ENCODE assay signal across 19 mouse cellular contexts in genomic region chr1:20653513-20654506, GRCm38 (mm10). TPM values are rescaled to one million over a fixed set of nuclear protein-coding genes. Genes with fewer than 3 reads are reported as not detected.
DNase-seq lines count a peak whose midpoint lies in the region; ATAC-seq and TF ChIP-seq lines count a peak whose summit lies in the region.
"Had no signal": no experiment of that assay in that cellular context is flagged by ENCODE, and none has a peak within 500 bp of the region (broad histone marks: within the 10 kb centered on the region; RNA-seq: fewer than 3 reads in every experiment).

No protein-coding gene starts in this region.

- 40% methylated on average over 6 of the region's 6 CpGs for WGBS in lung, embryonic 15.5 days
- 24% methylated on average over 6 of the region's 6 CpGs for WGBS in kidney, adult 2 months
- 33% methylated on average over 6 of the region's 6 CpGs for WGBS in kidney, embryonic 16.5 days

- H3K4me1 ChIP-seq in lung, embryonic 15.5 days: no peaks in the 10 kb centered on the region
- H3K4me1 ChIP-seq in kidney, adult 2 months (ENCODE audit: control insufficient read depth, insufficient read depth, low read length): peaks cover 20% of the 10 kb centered on the region
- peaks cover 12% of the 10 kb centered on the region; the same call in 1 of the 2 replicates for H3K4me1 ChIP-seq in kidney, embryonic 16.5 days (ENCODE audit: insufficient read depth, low read length)
- H3K4me1 ChIP-seq: embryonic facial prominence, embryonic 15.5 days; heart, embryonic 10.5 days; neural tube, embryonic 12.5 days had no signal

- intact Hi-C loops in left cerebral cortex, postnatal 10 days (cut with DNase I): no loop called here

- H3K79me2 ChIP-seq in myocyte (ENCODE audit: control insufficient read depth, insufficient read depth): no peaks in the 10 kb centered on the region

- H3K4me3 ChIP-seq in lung, embryonic 15.5 days: no peak overlapping the region
- H3K4me3 ChIP-seq in kidney, adult 2 months (ENCODE audit: insufficient read depth, low read depth, low read length): no peak overlapping the region
- no peak overlapping the region for H3K4me3 ChIP-seq in kidney, embryonic 16.5 days (ENCODE audit: low read length)
- no peak overlapping the region for H3K4me3 ChIP-seq in myocyte
- H3K4me3 ChIP-seq: embryonic facial prominence, embryonic 15.5 days; heart, embryonic 10.5 days; layer of hippocampus, adult 2 months; neural tube, embryonic 12.5 days had no signal

- no peak overlapping the region for H3ac ChIP-seq in myocyte (ENCODE audit: control insufficient read depth, insufficient read length)

- no peak overlapping the region for H3K4me2 ChIP-seq in lung, embryonic 15.5 days
- H3K4me2 ChIP-seq in kidney, embryonic 16.5 days (replicated peaks; ENCODE audit: low read depth, low read length): peak overlapping the region; percentile 10; the same call in 1 of the 2 replicates
- peak overlapping the region; percentile 48 for H3K4me2 ChIP-seq in myocyte (ENCODE audit: low read depth)
- H3K4me2 ChIP-seq: embryonic facial prominence, embryonic 15.5 days; neural tube, embryonic 12.5 days had no signal

- no peaks in the 10 kb centered on the region for H3K9me3 ChIP-seq in lung, embryonic 15.5 days
- H3K9me3 ChIP-seq in kidney, embryonic 16.5 days (ENCODE audit: low read length): no peaks in the 10 kb centered on the region
- H3K9me3 ChIP-seq: embryonic facial prominence, embryonic 15.5 days; heart, embryonic 10.5 days; neural tube, embryonic 12.5 days had no signal

- TF ChIP-seq POLR2A in kidney, adult 2 months (IDR thresholded peaks at IDR 0.05; ENCODE audit: low read depth, low read length): no peak
- TF ChIP-seq POLR2A in myocyte (IDR thresholded peaks at IDR 0.05; ENCODE audit: insufficient read length, low read depth): no peak

- ATAC-seq in lung, embryonic 15.5 days (ENCODE audit: borderline replicate concordance, extremely low read depth, low FRiP score, low TSS enrichment): no peak
- ATAC-seq in kidney, embryonic 16.5 days (ENCODE audit: low FRiP score, low TSS enrichment): peak; percentile 90

- no peak for TF ChIP-seq CTCF in kidney, adult 2 months (conservative IDR thresholded peaks at IDR 0.05; ENCODE audit: insufficient read depth, insufficient read length, low read depth, low read length)

- H3K27ac ChIP-seq in lung, embryonic 15.5 days: peak overlapping the region; percentile 44; the same call in 1 of the 2 replicates
- peak overlapping the region; percentile 100 for H3K27ac ChIP-seq in kidney, adult 2 months (ENCODE audit: insufficient read depth, low read depth, low read length)
- peak overlapping the region; percentile 95 for H3K27ac ChIP-seq in kidney, embryonic 16.5 days (ENCODE audit: low read length)
- H3K27ac ChIP-seq: embryonic facial prominence, embryonic 15.5 days; heart, embryonic 10.5 days; layer of hippocampus, adult 2 months; liver, embryonic 14.5 days; neural tube, embryonic 12.5 days had no signal

- no peaks in the 10 kb centered on the region for H3K27me3 ChIP-seq in lung, embryonic 15.5 days
- H3K27me3 ChIP-seq in kidney, adult 2 months (replicated peaks; ENCODE audit: control insufficient read depth, insufficient read depth, low read length): no peaks in the 10 kb centered on the region
- H3K27me3 ChIP-seq in kidney, embryonic 16.5 days (ENCODE audit: insufficient read depth, low read length): no peaks in the 10 kb centered on the region
- no peaks in the 10 kb centered on the region for H3K27me3 ChIP-seq in myocyte (ENCODE audit: control insufficient read depth, insufficient read depth, insufficient read length)
- H3K27me3 ChIP-seq: embryonic facial prominence, embryonic 15.5 days; neural tube, embryonic 12.5 days had no signal

- H3K36me3 ChIP-seq in lung, embryonic 15.5 days: no peaks in the 10 kb centered on the region
- no peaks in the 10 kb centered on the region for H3K36me3 ChIP-seq in kidney, adult 2 months (ENCODE audit: control insufficient read depth, insufficient read depth, low read length)
- H3K36me3 ChIP-seq in kidney, embryonic 16.5 days (ENCODE audit: insufficient read depth, low read length): no peaks in the 10 kb centered on the region
- H3K36me3 ChIP-seq in myocyte (ENCODE audit: control insufficient read depth, insufficient read depth): no peaks in the 10 kb centered on the region
- H3K36me3 ChIP-seq: embryonic facial prominence, embryonic 15.5 days; heart, embryonic 10.5 days; neural tube, embryonic 12.5 days had no signal

- no peak for DNase-seq in lung, postnatal 4 days
- peak; percentile 91 for DNase-seq in kidney, adult 2 months
- no peak for DNase-seq in left cerebral cortex, postnatal 10 days (ENCODE audit: extremely low spot score in 1 of 2, low spot score in 2 of 2)
- DNase-seq in embryo, embryonic 10.5 days (ENCODE audit: low spot score): no peak
- DNase-seq: adrenal gland, postnatal 10 days; cerebellum, adult 11-12 months; cerebellum, postnatal 14 days; right cerebral cortex, adult 18-20 months; thymus, postnatal 36 days had no signal

- H3K9ac ChIP-seq in lung, embryonic 15.5 days: no peak overlapping the region
- no peak overlapping the region for H3K9ac ChIP-seq in kidney, embryonic 16.5 days (replicated peaks; ENCODE audit: low read length)
- H3K9ac ChIP-seq: embryonic facial prominence, embryonic 15.5 days; liver, embryonic 14.5 days; neural tube, embryonic 12.5 days had no signal

TF ChIP-seq in myocyte, 11 proteins besides CTCF, POLR2A, EP300 and RAD21:
- TF ChIP-seq MYOD1 (IDR thresholded peaks at IDR 0.05; ENCODE audit: control insufficient read depth in 1 of 3, insufficient read length in 2 of 3, low read depth in 2 of 3) (peak in 2 of 3 experiments; percentile 19 to 64), MYOG (IDR thresholded peaks at IDR 0.05; ENCODE audit: control insufficient read depth in 1 of 3, insufficient read depth in 1 of 3, insufficient read length in 2 of 3, low read depth in 2 of 3) (peak in 1 of 3 experiments; percentile 65), MAX (IDR thresholded peaks at IDR 0.05; ENCODE audit: low read depth) (no peak)

RNA-seq across cellular contexts. Expression of gene Pkhd1, which starts 35.9 kb away (rescaled TPM):
- 0.57 TPM in 2 replicates for polyA plus RNA-seq in lung, embryonic 15.5 days (2015; fragmentation: Nextera tagmentation; extraction: Ambion mirVana)
- polyA plus RNA-seq in kidney, adult 2 months (2012; rRNA removed): 17.3 and 21.3 TPM in 2 replicates
- 4.7 and 7.7 TPM in 2 replicates for polyA plus RNA-seq in kidney, embryonic 16.5 days (2015; fragmentation: Nextera tagmentation; extraction: Ambion mirVana)
- polyA plus RNA-seq in myocyte (2012; fragmentation: generic; extraction: Trizol): 1.1 TPM
- under 1 TPM; 0.08 to 0.11 TPM for total RNA-seq in left cerebral cortex, postnatal 10 days (2021)
- polyA plus RNA-seq: heart, postnatal 0 days; limb, embryonic 11.5 days had no signal

Comparison
In these comparisons a context has a peak if more than half of its experiments do, and no peak if none do; other contexts are left out.
1. H3K27ac ChIP-seq: peak in every context shown above with its lines; median percentile 100 in kidney, adult 2 months; 95 in kidney, embryonic 16.5 days; 44 in lung, embryonic 15.5 days.